Mouse (Mus musculus) left cerebral cortex, postnatal 10 days (tissue): Measurements from ENCODE around the gene Rnf44. TPM values are rescaled to one million over a fixed set of nuclear protein-coding genes. Genes with fewer than 3 reads are reported as not detected.

Experiments used
- DNase-seq, 2 experiments: peaks; one replicate each; pipeline ENCODE4 v3.0.0; 2021 to 2022; ENCODE audit warnings: low spot score in 2 of 2, mixed read lengths in 1 of 2; ENCODE audit errors: extremely low spot score in 1 of 2
- intact Hi-C: fragments of 180-260 bp; cut with DNase I; formaldehyde crosslinking; loops from one replicate; pipeline ENCODE4 v1.15.1; 2025
- total RNA-seq, 2 experiments: library from RNA; stranded (reverse); gene quantifications; 2 replicates each; pipeline ENCODE4 v1.2.3; 2021

Gene Rnf44
- total RNA-seq, 2 experiments from 2014 or later, result 97.4 to 102 TPM

GRCm38 (mm10) chr13:54690151-54690740 lies 3.5 kb downstream of the Rnf44 start:
- DNase-seq, result no peak
- intact Hi-C loops, result no loop called here

DNA sequence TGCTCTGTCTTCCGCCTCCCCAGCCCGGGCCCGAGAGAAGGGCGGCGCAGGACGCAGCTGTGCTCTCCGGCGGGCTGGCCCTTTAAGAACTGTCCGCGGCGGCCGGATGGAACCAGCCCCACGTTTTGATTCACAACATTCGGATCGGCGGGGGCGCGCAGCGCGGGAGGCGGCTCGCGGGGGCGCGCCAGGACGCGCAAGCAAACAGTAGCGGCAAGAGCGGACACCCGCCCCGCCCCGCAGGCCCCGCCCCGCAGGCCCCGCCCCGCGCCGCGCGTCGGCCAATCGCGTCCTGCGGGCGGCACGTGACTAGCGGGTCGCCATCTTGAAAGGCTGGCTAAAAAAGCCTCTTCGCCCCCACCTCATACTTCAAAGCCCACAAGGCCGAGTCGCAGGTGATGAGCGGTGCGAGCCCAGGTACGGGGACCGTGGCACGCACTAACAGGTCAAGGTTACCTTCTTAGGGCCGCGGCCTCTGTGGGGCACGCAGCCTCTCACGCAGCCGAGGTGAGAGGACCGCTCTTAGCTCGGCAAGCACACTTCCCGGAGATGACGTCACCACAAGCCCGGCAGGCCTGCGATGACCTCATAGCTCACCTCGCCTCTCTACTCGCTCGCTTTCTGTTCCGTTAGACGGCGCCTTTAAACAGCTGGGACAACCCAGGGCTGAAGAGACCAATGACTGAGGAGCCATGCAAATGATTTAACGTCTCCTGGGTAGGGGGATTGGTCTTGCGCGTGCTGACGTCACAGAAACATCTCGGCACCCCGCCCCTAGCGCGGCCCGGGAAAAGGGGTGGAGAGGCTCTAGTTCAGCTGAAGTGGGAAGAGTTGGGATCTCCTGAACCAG lies 5.9 kb downstream of the Rnf44 start:
- intact Hi-C loops, result no loop called here
- DNase-seq, result peak; percentile 95 to 99

DNA sequence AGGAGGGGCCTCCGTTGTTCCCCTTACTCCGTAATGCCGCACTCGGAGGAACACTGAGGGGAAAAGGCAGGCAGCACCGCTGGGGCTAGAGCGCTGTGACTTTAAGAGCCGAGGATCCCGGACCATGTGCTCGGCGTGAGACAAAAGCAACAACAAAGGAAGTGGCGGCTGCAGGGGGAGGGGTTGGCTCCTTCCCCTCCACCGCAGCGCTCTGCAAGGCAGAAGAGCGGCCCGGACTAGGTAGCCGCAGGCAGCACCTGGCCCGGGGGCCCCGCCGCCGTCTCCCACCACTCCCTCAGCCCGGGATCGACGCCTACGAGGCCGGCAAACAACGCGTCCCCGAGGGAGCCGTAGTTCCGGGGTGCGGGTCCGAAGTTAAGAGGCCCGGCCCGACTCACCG lies 6.6 kb downstream of the Rnf44 start:
- intact Hi-C loops, result no loop called here
- DNase-seq, result peak; percentile 60 to 90

GRCm38 (mm10) chr13:54686139-54687053 lies 7.3 kb downstream of the Rnf44 start:
- intact Hi-C loops, result no loop called here

GRCm38 (mm10) chr13:54685174-54685573 lies 8.5 kb downstream of the Rnf44 start:
- peak in 1 of 2 experiments; percentile 57 for DNase-seq
- intact Hi-C loops, result no loop called here

More at GRCm38 (mm10) chr13:54686139-54687053, 7.3 kb downstream of the Rnf44 start:
- DNase-seq, result peak in 1 of 2 experiments; percentile 22

- intact Hi-C loops, result no loop called here
- peak in 1 of 2 experiments; percentile 27 for DNase-seq
Measured at GRCm38 (mm10) chr13:54684140-54684896, 9.4 kb downstream of the Rnf44 start.

- intact Hi-C loops, result no loop called here
- DNase-seq, result peak in 1 of 2 experiments; percentile 31
Measured at GRCm38 (mm10) chr13:54683301-54683700, 10.4 kb downstream of the Rnf44 start.

DNA sequence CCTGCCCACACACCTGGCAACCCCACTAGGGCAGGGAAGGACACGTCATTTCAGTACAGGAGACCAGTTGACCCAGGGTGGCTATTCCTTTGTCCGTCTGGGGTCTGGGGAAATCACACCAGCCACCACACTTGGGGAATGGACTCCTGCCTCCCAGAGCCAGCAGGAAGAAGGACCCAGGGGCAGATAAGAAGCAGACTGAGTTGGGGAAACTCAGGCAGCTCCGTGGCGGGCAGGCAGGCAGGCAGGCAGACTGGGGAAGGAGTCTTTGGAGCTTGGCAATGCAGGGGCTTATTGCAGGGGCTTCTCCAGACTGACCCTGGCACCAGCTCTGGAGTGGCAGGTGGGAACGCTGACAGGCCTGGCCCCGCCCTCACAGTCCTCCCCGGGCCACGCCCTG lies 12.4 kb downstream of the Rnf44 start:
- intact Hi-C loops, result no loop called here
- peak in 1 of 2 experiments; percentile 12 for DNase-seq

DNA sequence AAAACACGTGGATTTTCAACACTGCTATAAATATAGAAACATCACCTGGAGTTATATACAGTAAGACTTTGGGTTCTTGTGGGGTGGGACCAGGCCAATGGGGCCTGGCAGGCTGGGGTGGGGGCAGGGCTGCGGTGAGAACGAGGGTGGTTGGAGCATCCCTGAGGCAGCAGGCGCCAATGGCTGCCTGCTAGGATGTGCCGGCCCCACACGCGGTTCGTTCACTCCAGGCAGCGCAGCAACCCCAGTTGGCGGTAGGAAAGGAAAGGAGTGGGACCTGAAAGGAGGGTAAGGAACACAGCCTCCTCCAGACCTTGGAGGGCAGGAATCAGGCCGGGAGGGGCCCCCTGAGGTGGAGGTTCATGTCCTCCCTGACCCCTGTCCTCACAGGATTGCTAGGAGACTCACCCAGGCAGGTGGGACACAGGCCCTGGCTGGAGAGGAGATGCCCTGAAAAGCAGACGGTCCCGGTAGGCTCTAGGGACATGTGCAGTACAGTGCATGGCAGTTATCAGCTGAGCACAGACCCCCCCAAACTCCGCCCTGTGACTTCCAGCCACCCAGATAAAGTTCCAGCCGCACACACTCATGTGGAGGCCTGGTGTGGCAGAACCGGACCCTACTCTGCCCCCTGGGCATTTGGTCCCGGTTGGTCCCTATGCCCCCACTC lies 13.4 kb downstream of the Rnf44 start:
- intact Hi-C loops, result no loop called here
- peak in 1 of 2 experiments; percentile 35 for DNase-seq

GRCm38 (mm10) chr13:54678263-54678662 lies 15.4 kb downstream of the Rnf44 start:
- intact Hi-C loops, result no loop called here

GRCm38 (mm10) chr13:54675895-54676590 lies 17.7 kb downstream of the Rnf44 start:
- intact Hi-C loops, result no loop called here

More at GRCm38 (mm10) chr13:54678263-54678662, 15.4 kb downstream of the Rnf44 start:
- no peak for DNase-seq

DNA sequence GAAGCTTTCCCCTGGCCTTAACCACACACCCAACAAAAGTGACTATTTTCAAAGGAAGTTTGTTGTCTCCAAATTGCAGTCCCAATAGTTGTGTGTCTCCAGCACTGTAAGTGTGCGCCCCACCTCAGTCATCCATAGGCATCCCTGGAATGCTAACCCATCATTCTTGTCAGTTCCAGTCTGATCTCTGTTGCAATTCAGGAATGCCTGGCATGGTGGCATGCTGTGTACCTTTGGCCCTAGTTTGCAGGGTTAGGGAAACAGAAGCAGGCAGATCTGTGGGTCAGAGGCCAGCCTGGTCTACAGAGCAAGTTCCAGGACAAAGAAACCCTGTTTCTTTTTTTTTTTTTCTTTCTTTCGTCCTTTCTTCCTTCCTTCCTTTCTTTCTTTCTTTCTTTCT lies 23.2 kb downstream of the Rnf44 start:
- no peak for DNase-seq
- intact Hi-C loops, result no loop called here

More at GRCm38 (mm10) chr13:54675895-54676590, 17.7 kb downstream of the Rnf44 start:
- no peak for DNase-seq

GRCm38 (mm10) chr13:54665062-54665461 lies 28.6 kb downstream of the Rnf44 start:
- intact Hi-C loops, result no loop called here
- no peak for DNase-seq

DNA sequence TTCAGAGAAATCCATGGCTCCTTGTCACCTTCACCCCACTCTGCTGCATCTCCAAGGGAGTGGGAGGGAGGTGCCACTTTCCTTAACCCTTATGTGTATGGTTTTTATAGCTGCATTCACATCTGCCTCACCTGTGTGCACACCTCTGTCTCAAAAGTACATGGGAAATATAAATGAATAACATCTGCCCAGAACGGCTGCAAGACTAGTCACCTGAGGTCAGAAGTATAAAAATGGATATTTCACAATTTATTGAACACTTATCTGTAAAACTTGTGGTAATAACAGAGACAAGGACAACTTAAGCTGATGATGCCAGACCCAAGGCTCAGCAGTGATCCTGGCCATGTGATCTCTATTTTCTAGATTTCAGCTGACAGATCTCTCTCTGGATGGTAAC lies 29.2 kb downstream of the Rnf44 start:
- no peak for DNase-seq
- intact Hi-C loops, result no loop called here

DNA sequence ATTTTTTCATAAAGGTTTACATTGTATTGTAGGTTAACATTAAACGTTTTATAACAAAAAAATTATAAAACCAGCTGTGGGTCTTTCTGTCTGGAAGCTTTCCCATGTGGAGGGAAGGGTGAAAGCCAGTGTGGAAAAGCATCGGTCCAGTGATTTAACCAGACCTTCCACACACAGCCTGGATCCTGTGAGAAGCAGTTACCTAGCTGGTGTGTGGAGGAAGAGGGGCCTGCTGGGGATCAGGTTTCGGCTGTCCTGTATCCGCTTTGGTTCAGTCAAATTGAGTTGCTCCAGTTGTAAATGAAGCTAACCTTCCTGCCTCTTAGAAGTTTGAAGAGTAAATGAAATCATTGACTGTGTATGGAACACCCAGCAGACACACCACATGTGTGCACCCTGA lies 29.7 kb downstream of the Rnf44 start:
- intact Hi-C loops, result no loop called here
- DNase-seq, result no peak

- no peak for DNase-seq
- intact Hi-C loops, result no loop called here
Measured at GRCm38 (mm10) chr13:54661358-54661757, 32.3 kb downstream of the Rnf44 start.

DNA sequence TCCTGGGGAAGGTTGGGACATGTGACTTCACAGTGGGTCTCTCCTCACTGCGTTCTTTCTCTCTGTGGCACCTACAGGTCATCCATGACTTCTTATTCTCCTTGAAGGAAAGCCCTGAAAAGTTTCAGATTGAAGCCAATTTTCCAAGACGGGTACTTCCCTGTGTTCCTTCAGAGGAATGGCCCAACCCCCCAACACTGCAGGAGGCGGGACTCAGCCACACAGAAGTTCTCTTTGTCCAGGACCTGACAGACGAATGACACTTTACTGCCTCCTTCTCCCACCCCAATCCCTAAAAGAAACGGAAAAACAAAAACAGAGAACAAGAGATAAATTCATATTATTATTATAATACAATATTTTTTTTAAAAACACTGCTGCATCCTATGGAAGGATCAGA lies 32.8 kb downstream of the Rnf44 start:
- DNase-seq, result no peak
- intact Hi-C loops, result no loop called here
